Mouse (Mus musculus): ENCODE results near the gene Trappc1. TPM values are rescaled to one million over a fixed set of nuclear protein-coding genes. Genes with fewer than 3 reads are reported as not detected.
"Not testable (repeated sequence)": the region's sequence is repeated elsewhere in the genome, so short reads cannot be mapped to it uniquely, and the experiment has no call there.

Gene Trappc1
- total RNA-seq (2021), result 10 to 100 TPM; 81.6 to 86.4 TPM

DNA sequence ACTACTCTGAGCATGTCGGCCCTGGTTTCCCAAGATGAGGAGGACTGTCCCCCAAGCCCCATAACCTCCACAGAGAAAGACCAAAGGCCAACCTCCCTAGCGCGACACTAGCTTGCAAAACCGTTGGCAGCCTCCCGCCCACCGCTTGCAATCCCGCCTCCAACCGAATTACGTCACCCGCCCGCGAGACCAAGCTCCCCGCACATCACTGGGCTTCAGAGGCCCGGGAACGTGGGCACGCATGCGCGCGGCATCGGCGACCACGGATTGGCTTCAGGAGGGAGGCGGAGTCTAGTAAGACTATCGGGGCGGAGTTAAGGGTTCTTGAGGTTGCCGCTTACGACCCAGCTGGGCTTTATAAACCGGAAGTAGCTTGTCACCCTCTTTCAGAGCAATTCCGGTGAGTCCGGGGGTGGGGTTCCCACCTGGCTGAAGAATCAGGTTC lies at the start of gene Trappc1, which contains the start of gene Cntrob:
TSS of gene Trappc1 (plus strand) at position 314 of the 445 bp plus-strand sequence.
TSS of gene Cntrob (minus strand) at position 109 of the 445 bp plus-strand sequence.
- DNase-seq, result peak; percentile 99

DNA sequence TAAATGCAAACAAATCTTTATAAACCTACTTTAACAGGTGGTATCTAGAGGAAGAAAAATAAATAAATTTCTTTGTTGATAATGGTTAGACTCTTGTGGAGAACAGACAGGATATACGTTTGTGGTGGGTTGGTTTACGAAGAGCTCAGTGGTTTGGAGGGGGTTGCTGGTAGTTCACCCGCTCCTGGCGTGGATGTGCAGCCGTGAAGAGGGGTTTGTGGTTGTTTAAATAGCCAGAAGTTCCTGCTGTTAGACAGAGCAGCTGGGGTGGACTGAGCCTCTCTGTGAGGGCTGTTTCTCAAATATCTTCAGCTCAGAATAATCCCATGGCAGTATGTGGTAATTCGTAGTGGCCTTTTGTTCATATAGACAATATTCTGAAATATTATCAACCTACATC lies 48.1 kb upstream of the Trappc1 start:
- DNase-seq, result no peak

DNA sequence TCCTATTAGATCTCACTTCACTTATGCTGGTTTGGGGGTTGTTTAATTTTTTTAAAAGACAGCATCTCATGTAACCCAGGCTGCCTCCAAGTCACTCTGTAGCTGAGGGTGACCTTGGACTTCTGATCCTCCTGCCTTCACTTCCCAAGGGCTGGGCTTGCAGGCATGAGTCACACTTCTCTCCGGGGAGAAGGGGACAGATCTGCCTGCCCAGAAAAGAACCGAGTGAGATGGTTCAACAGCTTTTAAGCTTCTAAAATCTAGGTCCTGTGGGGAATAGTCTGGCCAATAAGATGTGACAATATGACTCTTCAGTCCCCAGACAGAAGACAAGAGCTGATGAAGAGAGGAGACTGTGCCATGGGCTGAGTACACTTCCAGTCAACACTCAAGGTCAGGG lies 47.7 kb upstream of the Trappc1 start:
- peak; percentile 21 for DNase-seq

DNA sequence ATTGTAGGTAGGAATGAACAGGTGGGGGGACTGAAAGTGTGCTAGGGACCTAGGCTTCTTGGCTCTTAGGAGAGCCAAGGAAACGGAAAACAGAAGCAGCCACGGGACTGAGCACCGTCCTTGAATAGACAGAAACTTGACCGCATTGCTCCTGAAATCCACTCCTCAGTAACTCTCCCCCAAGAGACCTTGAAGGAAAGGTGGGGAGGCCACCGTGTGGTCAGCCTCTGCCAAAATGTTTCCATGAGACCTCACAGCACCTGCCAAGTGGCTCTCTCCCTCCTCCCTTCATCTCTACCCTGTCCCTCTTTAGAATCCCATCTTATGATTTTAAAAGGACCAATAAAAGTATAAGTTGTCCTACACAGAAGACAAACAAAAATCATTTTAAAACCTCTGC lies 46.5 kb upstream of the Trappc1 start:
- DNase-seq, result no peak

DNA sequence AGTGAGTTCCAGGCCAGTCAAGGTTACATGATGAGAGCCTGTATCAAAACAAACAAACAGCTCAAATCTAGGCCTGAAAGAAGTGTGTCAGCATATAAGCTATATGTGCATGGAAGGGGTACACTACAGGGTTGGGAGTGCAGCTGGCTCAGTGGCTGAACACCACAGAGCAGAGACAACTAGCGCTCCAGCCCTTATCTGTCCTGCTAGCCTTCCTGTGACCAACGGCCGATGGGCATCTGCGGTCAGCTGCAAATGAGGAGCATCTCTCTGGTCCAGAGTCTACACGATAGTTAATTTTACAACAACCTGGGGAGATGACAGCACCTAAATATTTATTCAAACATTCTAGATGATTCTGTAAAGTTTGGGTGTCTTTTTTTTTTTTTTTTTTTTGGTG lies 32.7 kb upstream of the Trappc1 start:
- DNase-seq, result no peak

DNA sequence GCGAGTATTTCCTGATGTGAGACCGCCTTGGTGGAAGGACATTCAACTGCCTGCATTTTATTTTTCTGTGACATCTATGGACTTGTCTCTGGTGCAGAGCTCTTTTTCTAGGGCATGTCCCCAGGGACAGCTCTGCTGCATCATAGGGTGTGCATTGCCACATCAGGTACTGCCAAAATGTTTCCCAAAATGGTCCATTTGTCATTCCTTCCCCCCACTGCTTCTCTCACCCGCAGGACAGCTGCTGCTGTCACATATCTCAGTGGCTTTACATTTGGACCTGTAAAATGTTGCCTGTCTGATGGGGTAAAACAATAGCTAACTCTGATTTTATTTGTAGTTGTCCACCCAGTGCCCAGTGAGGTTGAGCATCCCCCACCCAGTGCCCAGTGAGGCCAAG lies 28.5 kb upstream of the Trappc1 start:
- DNase-seq, result no peak

DNA sequence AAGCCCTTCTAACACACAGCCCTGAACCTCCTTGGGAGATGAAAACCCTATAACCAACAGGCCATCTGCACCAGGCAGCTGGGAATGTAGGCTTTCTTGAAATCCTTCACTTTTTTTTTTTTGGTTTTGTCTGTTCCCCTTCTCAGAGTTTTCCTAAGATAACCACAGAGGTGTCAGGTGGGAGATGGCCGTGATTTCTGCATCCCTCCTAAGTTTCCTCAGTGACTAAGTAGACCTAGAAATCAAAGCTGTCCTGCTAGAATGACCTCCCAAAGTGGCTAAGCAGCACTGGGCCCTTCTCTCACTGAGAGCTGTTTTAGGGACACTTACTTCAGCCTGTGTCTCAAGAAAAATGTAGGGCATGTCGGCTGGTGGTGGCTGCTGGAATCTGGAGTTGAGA lies 26.0 kb upstream of the Trappc1 start:
- DNase-seq, result no peak

DNA sequence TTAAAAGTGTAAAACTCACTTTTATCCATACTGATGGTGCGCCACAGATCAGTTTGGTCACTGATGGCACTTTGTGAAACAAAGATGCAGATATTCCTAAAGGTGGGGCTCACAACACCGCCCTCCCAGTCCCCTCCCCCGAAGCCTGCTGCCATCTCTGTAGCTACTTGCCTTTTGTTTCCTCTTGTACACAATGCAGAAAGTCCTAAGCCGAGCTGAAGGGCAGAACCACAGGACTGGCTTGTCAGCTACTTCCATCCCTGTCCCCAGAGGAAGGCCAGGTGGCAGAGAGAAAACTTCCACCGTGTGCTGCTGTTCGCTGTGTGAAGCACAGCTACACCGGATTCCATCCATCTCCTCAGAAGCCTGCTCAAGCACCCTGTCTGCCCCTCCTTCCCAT lies 25.5 kb upstream of the Trappc1 start:
- DNase-seq, result no peak

DNA sequence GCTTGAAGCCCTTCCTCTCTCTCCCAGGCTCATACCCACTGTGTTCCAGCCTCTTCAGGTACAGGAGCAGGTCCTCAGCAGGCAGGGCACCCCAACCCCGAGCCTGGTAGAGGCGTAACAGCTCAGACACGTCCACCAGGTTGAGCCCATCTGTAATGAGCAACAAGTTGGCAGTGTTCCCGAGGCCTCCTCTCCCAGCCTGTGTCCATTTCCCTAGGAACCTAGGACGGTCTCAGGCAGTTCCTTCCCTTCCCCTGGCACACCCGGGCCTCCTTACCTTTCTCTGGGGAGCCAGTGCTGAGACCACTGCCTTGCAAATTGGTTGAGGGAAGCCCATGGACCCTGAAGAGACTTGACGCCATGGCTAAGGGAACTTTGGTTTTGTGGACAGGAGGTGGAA lies 21.0 kb upstream of the Trappc1 start:
- DNase-seq, result no peak

DNA sequence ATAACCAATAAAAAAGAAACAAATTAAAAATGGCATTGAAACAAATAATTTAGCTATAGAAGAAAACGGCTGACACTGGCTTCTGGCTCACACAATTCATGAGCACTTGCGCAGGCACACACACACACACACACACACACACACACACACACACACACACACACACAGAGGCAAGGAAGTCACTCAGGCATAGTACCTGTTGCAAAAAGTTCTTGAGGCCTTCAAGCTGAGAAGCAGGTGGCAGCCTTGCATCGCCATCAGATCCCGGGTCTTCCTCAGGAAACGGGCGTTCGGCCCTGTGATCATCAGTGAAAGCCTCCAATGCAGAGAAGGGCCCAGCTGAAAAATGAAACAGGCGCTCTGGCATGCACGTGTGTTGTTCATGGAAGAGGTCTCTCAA lies 18.5 kb upstream of the Trappc1 start:
- no peak for DNase-seq

DNA sequence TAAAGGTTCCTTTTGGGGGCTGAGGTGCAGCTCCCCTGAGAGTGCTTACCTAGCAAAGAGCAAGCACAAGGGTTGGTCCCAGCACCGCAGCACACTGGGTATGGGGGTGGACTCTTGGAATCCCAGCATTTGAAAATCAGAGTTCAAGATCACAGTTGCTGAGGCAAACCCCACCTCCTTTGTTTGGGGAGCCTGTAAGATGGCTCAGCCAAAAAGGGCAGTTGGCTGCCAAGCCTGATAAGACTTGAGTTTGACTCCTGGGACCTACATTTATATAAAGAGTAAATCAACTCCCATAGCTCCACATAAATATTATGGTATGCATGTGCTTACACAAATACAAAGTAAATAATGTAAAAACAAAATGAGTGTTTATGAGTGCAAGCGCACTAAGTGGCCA lies 17.7 kb upstream of the Trappc1 start:
- DNase-seq, result no peak

DNA sequence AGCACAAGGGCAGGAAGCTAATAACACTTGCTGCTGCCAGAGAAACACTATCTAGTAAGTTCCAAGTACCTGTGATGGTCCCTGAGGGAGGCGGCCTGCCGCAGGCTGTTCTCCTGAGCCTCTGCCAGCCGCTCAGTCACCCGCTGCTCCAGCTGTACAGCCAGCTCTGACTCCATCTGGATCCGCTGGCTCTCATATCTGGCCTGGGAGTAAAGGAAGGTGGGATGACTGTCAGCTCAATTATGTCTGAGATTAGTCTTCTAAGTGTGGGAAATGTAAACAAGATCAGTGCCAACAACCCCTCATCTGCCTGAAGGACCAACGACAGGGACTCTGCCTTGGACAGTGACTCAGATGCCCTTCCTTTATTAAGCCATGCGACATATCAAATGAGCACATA lies 12.5 kb upstream of the Trappc1 start:
- peak; percentile 42 for DNase-seq

DNA sequence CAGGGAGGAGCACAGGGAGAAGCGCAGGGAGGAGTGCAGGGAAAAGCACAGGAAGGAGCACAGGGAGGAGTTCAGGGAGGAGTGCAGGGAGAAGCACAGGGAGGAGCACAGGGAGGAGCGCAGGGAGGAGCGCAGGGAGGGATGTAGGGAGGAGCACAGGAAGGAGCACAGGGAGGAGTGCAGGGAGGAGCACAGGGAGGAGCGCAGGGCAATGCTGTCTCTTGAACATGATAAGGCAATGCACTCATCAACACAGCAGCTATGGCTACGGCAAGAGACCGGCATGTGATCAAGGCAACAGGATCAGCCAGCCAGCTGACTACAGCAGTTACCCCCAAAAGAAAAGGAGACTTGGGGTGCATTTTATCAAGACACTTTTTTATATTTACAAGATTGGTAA lies 7.4 kb upstream of the Trappc1 start:
- no peak for DNase-seq

DNA sequence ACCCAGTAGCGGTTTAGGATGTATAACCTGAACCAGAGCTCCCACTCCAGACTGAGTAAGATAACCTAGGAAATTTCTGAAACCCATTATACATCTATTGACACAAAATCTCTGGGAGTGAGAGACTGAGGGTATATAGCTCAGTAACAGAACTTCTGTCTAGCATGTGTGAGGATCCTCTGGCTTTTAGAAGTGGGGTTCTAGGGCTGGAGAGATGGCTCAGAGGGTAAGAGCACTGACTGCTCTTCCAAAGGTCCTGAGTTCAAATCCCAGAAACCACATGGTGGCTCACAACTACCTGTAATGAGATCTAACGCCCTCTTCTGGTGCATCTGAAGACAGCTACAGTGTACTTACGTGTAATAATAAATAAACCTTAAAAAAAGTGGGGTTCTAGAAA lies 5.8 kb upstream of the Trappc1 start:
- not testable (repeated sequence) for DNase-seq

DNA sequence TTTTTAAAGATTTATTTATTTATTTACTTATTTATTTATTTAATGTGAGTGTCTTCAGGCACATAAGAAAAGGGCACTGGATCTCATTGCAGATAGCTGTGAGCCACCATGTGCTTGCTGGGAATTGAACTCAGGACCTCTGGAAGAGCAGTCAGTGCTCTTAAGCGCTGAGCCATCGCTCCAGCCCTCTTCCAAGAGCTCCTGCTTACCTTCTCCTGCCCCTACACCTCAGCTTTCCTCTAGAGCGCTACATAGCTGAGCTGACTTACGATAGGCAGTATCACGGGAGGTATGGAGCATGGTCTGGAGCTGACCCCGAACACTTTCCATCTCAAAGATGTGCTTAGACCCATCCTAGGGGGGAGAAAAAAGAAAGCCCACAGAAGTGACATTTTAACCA lies 2.2 kb upstream of the Trappc1 start:
- no peak for DNase-seq

DNA sequence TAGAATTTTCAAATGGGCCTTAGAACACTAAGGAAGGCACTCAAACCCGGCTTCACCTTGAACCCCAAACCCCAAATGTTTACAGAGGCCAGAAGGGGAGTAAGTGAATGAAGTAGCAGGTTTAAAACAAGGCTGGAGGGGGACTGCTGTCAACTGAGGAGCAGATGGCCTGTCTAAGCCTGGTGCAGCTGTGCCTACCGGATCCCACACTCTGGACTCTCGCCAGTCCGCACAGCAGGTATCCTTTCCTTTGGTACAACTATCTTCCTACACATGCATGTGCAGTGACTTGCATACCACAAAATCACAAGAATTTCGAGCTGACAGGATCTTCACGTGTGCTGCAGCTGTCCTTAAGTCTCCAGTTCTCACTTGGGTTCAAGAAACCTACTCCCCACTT lies 1.8 kb upstream of the Trappc1 start:
- no peak for DNase-seq

DNA sequence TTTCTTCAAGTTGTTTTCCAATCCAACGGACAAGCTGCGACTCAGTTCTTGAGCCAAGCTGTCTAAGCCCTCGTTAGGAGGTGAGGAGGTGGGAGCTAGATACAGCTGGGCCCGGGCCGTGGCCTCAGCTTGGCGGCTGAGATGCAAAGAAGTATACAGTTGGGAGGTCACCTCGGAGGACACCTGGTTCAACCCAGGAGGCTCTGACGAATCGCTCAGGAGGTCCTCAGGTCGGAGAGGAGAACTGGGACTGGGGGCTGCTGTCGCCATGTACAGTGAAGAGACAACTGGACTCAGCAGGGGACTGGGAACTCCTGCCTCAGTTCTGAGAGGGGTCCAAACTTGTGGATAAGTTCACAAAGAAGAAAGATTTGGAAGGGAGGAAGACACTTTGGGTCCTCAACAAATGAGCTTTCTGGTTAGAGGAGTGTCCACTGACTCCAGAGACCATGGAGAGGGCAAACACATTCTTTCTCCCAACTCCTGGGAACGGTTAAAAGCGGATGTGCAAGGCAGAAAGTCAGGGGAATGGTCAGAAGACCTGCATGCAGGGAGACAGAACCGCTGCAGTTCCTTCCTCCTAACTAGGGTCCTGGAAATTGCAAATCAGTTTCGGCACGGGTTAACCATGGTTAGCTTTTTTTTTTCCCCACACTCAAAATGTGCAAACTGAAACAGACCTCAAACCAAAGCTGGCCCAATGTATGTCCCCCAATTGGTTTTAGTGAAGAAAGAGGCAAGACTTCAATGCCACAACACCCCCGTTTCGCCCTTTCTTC lies 898 bp upstream of the Trappc1 start:
- no peak for DNase-seq

DNA sequence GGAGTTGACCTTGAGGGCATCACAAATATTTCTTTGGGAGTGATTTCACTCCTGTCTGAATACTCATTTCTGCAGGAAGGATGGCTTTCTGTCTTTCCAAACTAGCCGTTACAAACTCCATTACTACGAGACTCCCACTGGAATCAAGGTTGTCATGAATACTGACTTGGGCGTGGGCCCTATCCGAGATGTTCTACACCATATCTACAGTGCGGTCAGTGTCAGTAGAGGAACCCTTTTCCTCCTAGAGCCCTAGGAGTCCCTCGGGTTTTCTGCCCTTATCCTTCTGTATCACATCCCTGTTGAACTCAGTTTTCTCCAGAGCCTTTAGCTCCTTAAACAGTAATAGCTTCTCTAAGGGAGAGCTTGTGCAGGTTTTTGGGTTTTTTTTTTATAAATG lies 969 bp downstream of the Trappc1 start:
- no peak for DNase-seq

DNA sequence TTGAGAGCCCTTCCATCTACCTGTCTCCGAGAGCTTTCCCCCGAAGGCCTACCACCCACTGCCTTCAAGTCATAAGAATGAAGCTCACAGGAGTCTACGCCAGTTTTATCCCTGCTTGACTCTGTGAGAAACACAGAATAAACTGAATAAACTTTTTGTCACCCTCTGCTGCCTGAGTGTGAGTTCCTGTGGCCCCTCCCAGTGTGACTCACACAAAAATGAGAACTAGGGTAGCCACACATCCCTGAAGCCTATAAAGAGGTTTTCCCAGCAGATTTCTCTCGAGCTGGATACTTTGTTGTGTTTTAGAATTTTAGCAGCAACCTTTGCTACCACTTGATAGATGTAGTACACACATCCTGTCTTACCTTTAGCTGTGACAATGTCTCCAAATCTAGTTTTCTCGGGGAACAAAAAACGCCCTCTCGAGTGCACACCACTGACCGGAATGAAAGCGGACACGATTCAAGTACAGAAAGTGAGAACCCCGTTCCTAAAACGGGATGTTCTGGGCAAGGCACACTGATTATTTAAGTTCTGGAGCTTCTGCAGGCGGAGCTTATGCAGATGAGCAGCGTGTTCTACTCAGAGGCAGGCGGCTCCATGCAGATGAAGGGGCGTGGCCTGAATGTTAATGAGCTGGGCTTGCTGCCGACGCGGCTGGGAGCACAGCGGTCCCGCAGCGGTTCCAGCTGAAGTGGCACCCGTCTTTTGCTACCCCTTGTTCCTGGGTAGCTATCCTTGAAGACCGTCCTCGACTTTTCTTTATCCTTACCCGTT lies 2.0 kb downstream of the Trappc1 start, which contains the start of gene Kcnab3:
TSS of gene Kcnab3 (plus strand) at position 631 of the 780 bp plus-strand sequence.
- peak; percentile 87 for DNase-seq

DNA sequence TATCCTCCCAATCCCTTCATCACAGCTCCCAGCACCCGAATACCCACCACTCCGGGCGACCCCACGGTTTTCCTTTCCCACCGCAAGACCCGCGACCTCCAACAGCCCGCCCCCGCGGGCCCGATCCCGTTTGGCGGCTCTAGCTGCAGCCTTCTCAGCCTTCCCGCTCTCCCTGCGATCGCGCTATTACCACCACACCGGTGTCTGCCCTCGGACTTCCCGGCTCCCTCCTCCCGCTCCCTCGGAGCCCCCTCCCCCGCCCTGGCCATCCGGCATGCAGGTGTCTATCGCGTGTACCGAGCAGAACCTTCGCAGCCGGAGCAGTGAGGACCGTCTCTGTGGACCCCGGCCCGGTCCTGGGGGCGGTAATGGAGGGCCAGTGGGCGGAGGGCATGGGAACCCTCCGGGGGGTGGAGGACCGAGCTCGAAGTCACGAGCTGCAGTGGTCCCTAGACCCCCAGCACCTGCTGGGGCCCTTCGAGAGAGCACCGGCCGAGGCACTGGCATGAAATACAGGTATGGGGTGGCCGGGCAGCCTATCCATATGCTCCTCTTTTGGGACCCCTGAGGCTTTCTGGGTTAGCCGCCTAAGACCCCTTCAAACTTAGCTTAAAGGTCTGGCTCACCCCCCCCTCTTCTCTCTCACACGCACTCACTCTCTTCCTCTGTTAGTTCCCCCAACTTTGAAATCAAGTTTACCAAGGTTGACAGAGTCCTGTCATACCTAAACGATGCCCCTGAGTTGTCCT lies 2.8 kb downstream of the Trappc1 start:
- peak; percentile 33 for DNase-seq

DNA sequence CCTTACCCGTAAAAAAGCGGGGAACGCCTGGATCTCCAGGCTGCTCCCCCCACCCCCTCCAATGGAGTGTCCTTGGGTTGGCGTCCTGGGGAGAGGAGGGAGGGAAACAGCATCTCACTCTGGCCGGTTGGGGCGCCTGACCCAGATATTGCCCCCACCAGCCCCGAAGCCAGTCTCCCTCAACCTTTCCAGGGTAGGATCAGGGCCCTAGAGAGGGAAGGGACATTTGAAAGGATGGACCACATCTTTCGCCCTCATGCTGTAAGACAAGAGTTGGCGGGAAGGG lies 3.3 kb downstream of the Trappc1 start:
- no peak for DNase-seq

DNA sequence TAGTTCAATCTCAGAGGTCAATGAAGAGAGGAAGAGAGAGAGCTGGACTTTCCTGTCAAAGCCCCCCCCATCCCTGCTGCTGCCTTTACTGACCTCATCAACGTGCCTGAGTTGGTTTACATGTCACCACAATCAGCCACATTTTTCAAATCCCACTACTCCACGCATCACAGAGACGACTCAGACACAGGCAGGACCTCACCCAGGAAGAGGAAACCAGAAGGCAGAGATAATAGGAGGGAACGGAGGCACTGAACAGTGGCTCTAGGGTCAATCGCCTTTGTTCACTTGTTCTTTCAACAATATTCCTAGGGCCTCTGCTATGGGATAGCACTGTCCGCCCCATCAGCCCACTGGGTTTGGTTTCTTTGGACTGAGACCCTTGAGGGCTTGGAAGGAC lies 3.9 kb downstream of the Trappc1 start:
- no peak for DNase-seq

DNA sequence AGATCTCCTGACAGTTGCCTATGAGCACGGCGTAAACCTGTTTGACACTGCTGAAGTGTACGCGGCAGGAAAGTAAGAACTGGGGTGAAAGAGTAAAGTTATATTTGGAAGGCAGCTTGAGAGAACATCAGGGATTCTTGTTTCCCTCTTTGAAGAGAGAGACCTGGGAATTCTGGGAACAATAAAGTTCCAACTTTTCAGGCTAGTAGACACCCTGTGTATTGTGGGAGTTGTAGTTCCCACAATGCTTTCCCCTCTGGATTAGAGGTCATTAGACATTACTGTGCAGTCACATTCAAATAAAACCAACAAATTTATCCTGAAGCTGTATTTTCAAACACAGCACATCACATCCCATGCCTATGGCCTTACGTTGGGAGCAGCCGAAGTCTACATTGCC lies 4.7 kb downstream of the Trappc1 start:
- DNase-seq, result no peak
